Mouse (Mus musculus) fibroblast of lung, adult 2 months (primary cell): ENCODE measurements at regions not wholly inside any gene's neighbourhood (a gene's known extent, or its start where the extent isn't known, plus 50 kb on each side); places are given as distances from the start of the nearest gene placed in this dataset.

Experiments used
- DNase-seq: peaks from one replicate; pipeline ENCODE4 v3.0.0-alpha.2; 2011; ENCODE audit warnings: low read depth

- DNase-seq, result no peak
Measured at GRCm38 (mm10) chr3:31389955-31390354, 79.8 kb upstream of the Slc7a14 start.

GRCm38 (mm10) chr3:31375678-31376077, 65.5 kb upstream of the Slc7a14 start:
- DNase-seq, result no peak

- DNase-seq, result no peak
Measured at GRCm38 (mm10) chr3:31374061-31374460, 63.9 kb upstream of the Slc7a14 start.

- no peak for DNase-seq
Measured at GRCm38 (mm10) chr3:31368259-31368658, 58.1 kb upstream of the Slc7a14 start.
